Mouse (Mus musculus) T-helper 1 cell (primary cell): ENCODE results near the gene Poc1a.

Experiments
- in situ Hi-C: fragments of 300-600 bp; cut with MboI, MseI; formaldehyde crosslinking; loops from one replicate; pipeline ENCODE4 v1.15.1; 2025; ENCODE audit warnings: high pct_unique_total_duplicates

The Poc1a gene

DNA sequence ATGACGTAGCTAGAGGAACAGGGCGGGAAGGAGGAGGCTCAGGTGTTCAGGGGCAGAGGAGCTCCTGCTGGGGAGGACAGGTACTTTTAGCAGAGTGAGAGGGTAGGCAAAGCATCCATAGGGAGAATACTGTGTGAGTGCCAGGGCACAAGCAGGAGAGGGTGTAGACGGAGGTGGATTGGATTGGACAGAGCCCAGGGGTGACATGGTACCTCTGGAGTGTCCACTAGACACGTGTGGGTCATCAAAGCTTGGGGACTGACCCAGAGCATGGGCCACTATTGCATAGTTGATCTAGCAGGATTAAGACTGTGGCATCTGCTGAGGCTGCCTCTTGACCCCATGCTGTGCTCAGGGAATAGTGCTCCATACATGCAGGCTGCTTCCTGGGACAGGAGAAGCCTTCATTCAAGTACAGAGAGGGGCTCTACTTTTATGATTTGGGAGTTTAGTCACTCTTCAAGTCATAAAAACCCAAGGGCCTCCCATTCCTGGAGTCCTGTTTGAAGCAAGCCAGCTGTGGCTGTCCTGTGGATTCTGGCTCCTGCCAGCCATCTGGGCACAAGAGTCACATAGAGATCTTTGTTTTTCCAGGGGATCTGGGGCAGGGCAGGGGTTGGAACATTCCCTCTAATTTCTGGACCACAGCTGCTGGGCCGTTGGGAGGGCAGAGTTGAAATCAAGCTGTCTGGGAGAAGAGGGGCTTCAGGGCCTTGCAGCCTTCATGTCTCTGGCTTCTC, 48.1 kb downstream of the Poc1a start:
- in situ Hi-C loops = loop anchor here (10.0 kb wide), 1 partner anchor 454 kb away; no protein-coding TSS in a partner anchor

GRCm38 (mm10) chr9:106332746-106333145, 51.9 kb downstream of the Poc1a start:
- in situ Hi-C loops = no loop called here

DNA sequence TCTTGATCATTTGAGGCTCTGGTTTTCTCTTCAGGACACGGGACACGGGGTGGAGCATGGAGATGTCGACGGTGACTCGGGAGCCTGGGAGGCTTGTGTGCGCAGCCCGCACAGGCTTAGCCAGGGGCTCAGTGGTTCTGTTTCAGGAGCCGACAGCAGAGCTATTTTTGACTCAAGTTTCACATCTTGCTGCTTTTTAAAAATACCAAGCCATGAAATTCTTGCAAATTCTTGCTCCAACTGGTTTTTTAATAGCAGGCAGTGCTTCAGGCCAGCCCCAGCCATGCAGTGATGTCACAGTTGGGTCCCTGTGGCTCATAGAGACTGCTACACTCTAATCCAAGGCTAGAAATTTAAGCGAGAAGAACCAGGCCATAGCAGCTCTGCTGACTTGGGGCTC, 56.8 kb downstream of the Poc1a start:
- in situ Hi-C loops = no loop called here

- in situ Hi-C loops = no loop called here
Measured at GRCm38 (mm10) chr9:106338462-106339172, 57.8 kb downstream of the Poc1a start.

GRCm38 (mm10) chr9:106339173-106339558, 58.3 kb downstream of the Poc1a start:
- in situ Hi-C loops = no loop called here

- in situ Hi-C loops = no loop called here
Measured at GRCm38 (mm10) chr9:106339730-106340129, 58.9 kb downstream of the Poc1a start.

DNA sequence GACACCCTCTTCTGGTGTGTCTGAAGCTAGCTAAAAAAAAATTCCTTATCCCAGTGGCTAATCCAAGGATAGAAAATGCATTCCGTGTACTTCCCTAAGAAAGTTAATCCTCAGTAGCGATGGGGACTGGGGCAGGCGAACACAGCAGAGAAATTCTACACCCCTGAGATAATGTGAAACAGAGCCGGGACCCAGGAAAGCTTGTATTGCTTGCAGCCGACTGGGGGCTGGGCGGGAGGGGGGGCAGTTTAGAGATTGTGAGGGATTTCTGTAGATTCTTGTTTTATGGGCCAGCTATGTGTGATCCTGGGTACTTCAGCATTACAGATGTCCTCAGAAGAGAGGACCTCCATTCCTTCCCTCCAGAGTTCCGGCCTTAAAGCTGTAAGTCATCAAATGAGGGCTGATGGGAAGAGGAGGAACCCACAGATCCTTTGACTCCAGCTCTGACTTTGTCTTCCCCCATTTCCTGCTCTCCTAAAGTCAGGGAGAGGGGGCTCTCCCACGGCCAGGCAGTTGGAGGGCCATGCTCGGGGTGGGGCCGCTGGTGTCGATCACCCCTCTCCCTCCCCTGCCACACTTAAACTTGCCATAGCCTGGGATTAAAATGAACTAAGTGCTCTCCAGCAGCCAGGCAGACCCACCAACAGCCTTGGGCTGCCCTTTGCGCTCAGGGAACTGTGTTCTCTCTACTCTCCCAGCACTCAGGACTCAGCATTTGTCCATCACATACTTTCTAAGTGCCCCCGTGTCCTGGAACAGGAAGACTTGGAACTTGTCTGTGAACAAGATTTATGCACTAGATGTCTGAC, 59.8 kb downstream of the Poc1a start:
- in situ Hi-C loops = no loop called here

GRCm38 (mm10) chr9:106341313-106341686, 60.4 kb downstream of the Poc1a start:
- in situ Hi-C loops = no loop called here

GRCm38 (mm10) chr9:106342573-106342972, 61.7 kb downstream of the Poc1a start:
- in situ Hi-C loops = no loop called here

GRCm38 (mm10) chr9:106345167-106345566, 64.3 kb downstream of the Poc1a start:
- in situ Hi-C loops = no loop called here

DNA sequence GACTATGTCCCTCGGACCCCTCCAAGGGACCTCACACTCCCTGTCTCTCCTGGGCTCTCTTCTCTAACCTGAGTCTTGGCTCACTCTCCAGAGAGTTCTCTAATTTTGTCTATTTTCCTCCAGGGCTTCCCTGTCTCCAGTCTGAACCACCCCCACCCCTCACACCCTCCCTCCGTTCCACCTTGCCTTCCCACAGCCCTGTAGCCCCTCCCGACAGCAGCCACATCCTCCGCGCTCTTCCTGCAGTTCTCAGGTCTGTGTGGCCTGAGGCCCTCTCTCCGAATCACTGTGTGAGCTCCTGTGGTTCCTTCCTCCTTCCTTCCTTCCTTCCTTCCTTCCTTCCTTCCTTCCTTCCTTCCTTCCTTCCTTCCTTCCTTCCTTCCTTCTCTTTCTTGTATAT, 64.8 kb downstream of the Poc1a start:
- in situ Hi-C loops = no loop called here

- in situ Hi-C loops = no loop called here
Measured at GRCm38 (mm10) chr9:106348281-106348680, 67.4 kb downstream of the Poc1a start.

GRCm38 (mm10) chr9:106349075-106349474, 68.2 kb downstream of the Poc1a start:
- in situ Hi-C loops = no loop called here

DNA sequence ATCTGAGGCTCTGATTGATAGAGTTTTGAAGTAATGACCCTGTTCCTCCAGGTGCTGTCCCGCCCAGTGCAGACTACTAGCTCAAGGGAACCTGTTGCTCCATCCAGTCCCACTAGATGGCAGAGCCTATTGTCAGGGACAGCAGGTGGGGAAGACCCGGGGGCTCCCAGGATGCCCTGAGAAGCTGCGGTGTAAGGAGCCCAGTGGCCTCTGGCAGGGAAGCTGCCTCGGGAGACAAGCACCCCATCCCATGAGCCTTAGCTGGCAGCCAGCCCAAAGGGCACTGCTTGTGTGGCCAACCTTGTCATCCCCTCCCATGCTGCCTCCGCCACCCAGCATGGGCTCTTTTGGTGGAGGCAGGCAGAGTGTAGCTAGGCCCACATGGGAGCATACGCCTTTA, 70.3 kb downstream of the Poc1a start:
- in situ Hi-C loops = no loop called here

DNA sequence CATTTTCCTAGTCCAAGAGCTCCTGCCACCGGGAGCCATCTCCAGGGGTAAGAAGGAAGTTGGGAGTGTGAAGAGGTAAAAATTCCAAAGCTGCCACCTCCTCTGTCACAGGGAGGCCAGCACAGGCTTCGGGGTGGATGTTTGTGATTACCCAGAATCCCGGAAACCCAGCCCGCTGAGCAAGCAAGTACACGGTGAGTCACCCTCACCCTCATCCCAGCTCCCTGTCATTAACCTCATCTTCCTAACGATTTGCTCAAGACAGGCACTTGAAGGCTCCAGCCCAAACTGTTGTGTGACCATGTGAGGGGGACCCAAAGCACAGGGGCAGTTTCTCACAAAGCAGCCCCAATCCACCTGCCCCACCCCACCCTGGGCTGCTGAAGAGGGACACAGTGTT, 72.9 kb downstream of the Poc1a start:
- in situ Hi-C loops = no loop called here

GRCm38 (mm10) chr9:106354810-106355209, 73.9 kb downstream of the Poc1a start:
- in situ Hi-C loops = no loop called here

DNA sequence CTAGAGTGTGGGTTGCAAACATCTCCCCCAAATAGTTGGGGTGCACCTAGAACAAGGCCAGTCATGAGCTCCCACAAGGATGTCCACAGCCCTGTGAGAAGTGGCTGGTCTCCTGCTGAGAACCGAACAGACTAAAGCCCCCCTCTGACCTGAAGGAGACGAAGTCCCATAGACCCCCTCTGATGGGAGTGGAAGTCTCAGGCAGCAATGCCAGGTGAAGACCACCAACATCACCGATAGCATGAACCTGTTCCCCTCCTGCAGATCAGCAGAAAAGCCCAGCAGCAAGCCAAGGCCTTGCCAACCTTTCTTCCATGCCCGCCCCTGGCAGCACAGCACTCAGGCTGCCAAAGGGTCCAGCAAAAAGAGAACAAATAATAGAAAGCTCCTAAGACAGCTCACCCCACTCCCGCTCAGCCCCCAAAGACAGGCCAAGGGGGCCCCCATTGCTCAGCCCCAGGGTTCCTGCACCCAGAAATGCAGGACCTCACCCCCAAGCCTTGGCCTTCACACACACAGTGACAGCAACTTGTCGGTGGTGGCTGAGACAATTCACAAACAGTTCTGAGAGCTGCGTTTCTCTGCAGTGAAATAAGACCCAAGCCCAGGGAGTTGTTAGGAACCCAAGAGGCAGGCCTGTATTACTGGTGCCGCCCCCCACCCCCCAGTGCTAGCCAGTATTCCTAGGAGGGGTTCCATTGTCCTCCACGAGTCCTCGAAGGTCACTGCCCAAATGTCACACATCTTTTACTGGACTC, 74.5 kb downstream of the Poc1a start:
- in situ Hi-C loops = no loop called here

GRCm38 (mm10) chr9:106355975-106356286, 75.1 kb downstream of the Poc1a start:
- in situ Hi-C loops = no loop called here

GRCm38 (mm10) chr9:106356323-106356844, 75.5 kb downstream of the Poc1a start:
- in situ Hi-C loops = no loop called here

DNA sequence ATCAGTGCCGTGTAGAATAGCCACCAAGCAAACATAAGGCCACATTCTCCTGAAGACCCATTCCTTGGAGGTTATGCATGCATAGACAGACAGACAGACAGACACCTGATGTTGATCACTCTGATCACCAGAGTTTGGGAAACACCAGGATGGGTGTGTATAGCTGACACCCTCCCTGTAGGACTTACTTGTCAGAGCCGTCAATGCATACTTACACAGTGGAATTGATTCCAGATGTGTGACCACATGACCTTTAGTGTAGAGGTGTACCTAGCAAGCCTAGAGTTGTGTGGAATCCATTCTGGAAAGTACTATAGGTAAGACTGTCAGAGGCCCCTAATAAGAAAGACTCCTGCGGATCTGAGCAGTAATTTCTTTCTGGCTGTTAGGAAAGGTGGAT, 76.3 kb downstream of the Poc1a start:
- in situ Hi-C loops = no loop called here

DNA sequence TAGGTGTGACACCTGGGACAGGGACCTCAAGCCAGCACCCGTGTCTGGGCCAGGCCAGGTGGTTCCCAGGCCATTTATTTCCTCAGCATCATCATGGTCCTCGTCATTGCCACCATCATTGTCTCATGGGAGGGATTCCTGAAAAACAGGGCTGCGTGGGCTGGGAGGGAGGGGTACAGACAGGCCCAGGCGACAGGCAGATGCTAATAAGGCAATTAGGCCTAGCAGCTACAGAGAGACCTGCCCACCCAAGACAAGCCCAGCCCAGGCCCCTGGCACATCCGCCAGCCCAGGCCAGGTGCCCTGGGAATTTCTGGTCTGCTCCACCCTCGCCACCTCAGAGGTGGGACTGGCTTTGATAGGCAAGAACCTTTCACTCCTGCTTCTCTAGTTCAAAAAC, 78.4 kb downstream of the Poc1a start:
- in situ Hi-C loops = no loop called here

GRCm38 (mm10) chr9:106361140-106361539, 80.3 kb downstream of the Poc1a start:
- in situ Hi-C loops = loop anchor here (5.0 to 10.0 kb wide), 2 partner anchors 1176 to 1226 kb away; partner anchors contain the start of gene Nudt16
